Mouse (Mus musculus): ENCODE measurements at regions not wholly inside any gene's neighbourhood (a gene's known extent, or its start where the extent isn't known, plus 50 kb on each side); places are given as distances from the start of the nearest gene placed in this dataset.

GRCm38 (mm10) chr7:119384670-119385241 is 74.3 kb downstream of the Gp2 start:
- DNase-seq (ENCODE audit: low spot score), result no peak

GRCm38 (mm10) chr7:119379935-119380334 is 79.2 kb downstream of the Gp2 start:
- DNase-seq (ENCODE audit: low spot score), result peak; percentile 4

GRCm38 (mm10) chr7:119364268-119364596 is 94.9 kb downstream of the Gp2 start:
- DNase-seq (ENCODE audit: low spot score), result peak; percentile 4

GRCm38 (mm10) chr7:119363552-119364267 is 95.4 kb downstream of the Gp2 start:
- DNase-seq (ENCODE audit: low spot score), result peak; percentile 3

- no peak for DNase-seq (ENCODE audit: low spot score)
These were observed 101.7 kb downstream of the Gp2 start for GRCm38 (mm10) chr7:119357338-119357737.

GRCm38 (mm10) chr7:119356251-119356650 is 102.8 kb downstream of the Gp2 start:
- no peak for DNase-seq (ENCODE audit: low spot score)

GRCm38 (mm10) chr7:119352571-119352970 is 106.5 kb downstream of the Gp2 start:
- no peak for DNase-seq (ENCODE audit: low spot score)

- no peak for DNase-seq (ENCODE audit: low spot score)
These were observed 108.4 kb downstream of the Gp2 start for GRCm38 (mm10) chr7:119350641-119351040.

GRCm38 (mm10) chr7:119343380-119343779 is 115.7 kb downstream of the Gp2 start:
- DNase-seq (ENCODE audit: low spot score), result no peak

- DNase-seq (ENCODE audit: low spot score), result no peak
These were observed 126.0 kb downstream of the Gp2 start for GRCm38 (mm10) chr7:119333102-119333501.

- DNase-seq (ENCODE audit: low spot score), result no peak
These were observed 128.5 kb downstream of the Gp2 start for GRCm38 (mm10) chr7:119330460-119331109.

- no peak for DNase-seq (ENCODE audit: low spot score)
These were observed 111.9 kb upstream of the Gpr139 start for GRCm38 (mm10) chr7:119296307-119296706.

- no peak for DNase-seq (ENCODE audit: low spot score)
These were observed 107.0 kb upstream of the Gpr139 start for GRCm38 (mm10) chr7:119291442-119291841.

GRCm38 (mm10) chr7:119285290-119285689 is 100.9 kb upstream of the Gpr139 start:
- DNase-seq (ENCODE audit: low spot score), result peak; percentile 51

GRCm38 (mm10) chr7:119279896-119280661 is 95.7 kb upstream of the Gpr139 start:
- no peak for DNase-seq (ENCODE audit: low spot score)

- DNase-seq (ENCODE audit: low spot score), result no peak
These were observed 88.2 kb upstream of the Gpr139 start for GRCm38 (mm10) chr7:119272621-119273020.

- DNase-seq (ENCODE audit: low spot score), result no peak
These were observed 87.0 kb upstream of the Gpr139 start for GRCm38 (mm10) chr7:119271427-119271826.

GRCm38 (mm10) chr7:119270826-119271420 is 86.5 kb upstream of the Gpr139 start:
- no peak for DNase-seq (ENCODE audit: low spot score)

GRCm38 (mm10) chr7:119258222-119258621 is 73.8 kb upstream of the Gpr139 start:
- DNase-seq (ENCODE audit: low spot score), result no peak

GRCm38 (mm10) chr7:119256916-119257315 is 72.5 kb upstream of the Gpr139 start:
- DNase-seq (ENCODE audit: low spot score), result peak; percentile 28

- peak; percentile 5 for DNase-seq (ENCODE audit: low spot score)
These were observed 68.3 kb upstream of the Gpr139 start for GRCm38 (mm10) chr7:119252742-119253141.

- DNase-seq (ENCODE audit: low spot score), result no peak
These were observed 67.3 kb upstream of the Gpr139 start for GRCm38 (mm10) chr7:119251679-119252078.
